19 mouse cellular contexts compared by ENCODE assay signal in genomic region chr13:117242063-117242462, GRCm38 (mm10). TPM values are rescaled to one million over a fixed set of nuclear protein-coding genes. Genes with fewer than 3 reads are reported as not detected.
DNase-seq lines count a peak whose midpoint lies in the region; ATAC-seq and TF ChIP-seq lines count a peak whose summit lies in the region.
"Had no signal": no experiment of that assay in that cellular context is flagged by ENCODE, and none has a peak within 500 bp of the region (broad histone marks: within the 10 kb centered on the region; RNA-seq: fewer than 3 reads in every experiment).

No protein-coding gene starts in this region.

- intact Hi-C loops in gastrocnemius, postnatal 36 days (cut with DNase I), result no loop called here

- H3K27me3 ChIP-seq in testis, adult 2 months (ENCODE audit: control insufficient read depth, insufficient read depth, low read length), result no peaks in the 10 kb centered on the region
- H3K27me3 ChIP-seq in forebrain, embryonic 16.5 days (replicated peaks; ENCODE audit: control insufficient read depth, insufficient read depth, low read length), result no peaks in the 10 kb centered on the region
- H3K27me3 ChIP-seq: forebrain, embryonic 15.5 days; neural tube, embryonic 12.5 days had no signal

- H3K4me1 ChIP-seq in testis, adult 2 months (ENCODE audit: control insufficient read depth, insufficient read depth, low read length), result no peaks in the 10 kb centered on the region
- no peaks in the 10 kb centered on the region for H3K4me1 ChIP-seq in forebrain, embryonic 16.5 days (replicated peaks; ENCODE audit: control insufficient read depth, insufficient read depth, low read length)
- H3K4me1 ChIP-seq: forebrain, embryonic 15.5 days had no signal

- no peak for DNase-seq in testis, postnatal 14 days (ENCODE audit: low spot score)
- DNase-seq in T-cell, adult 2 months (ENCODE audit: low spot score), result peak; percentile 56
- peak; percentile 72 for DNase-seq in induced T-regulatory cell, adult 2 months (ENCODE audit: low read depth)
- DNase-seq in kidney, adult 11 months, result no peak
- DNase-seq in gastrocnemius, postnatal 36 days, result no peak
- DNase-seq: cerebellum, adult 8-10 months; kidney, postnatal 36 days; layer of hippocampus, postnatal 36 days; left cerebral cortex, postnatal 4 days; lung, adult 2 months had no signal

- no peak for TF ChIP-seq CTCF in testis, adult 2 months (IDR thresholded peaks at IDR 0.05; ENCODE audit: control insufficient read depth, insufficient read depth, insufficient replicate concordance, low read depth, low read length)

- H3K36me3 ChIP-seq in testis, adult 2 months (ENCODE audit: control insufficient read depth, insufficient read depth, low read length), result no peaks in the 10 kb centered on the region
- H3K36me3 ChIP-seq in forebrain, embryonic 16.5 days (ENCODE audit: control insufficient read depth, insufficient read depth), result no peaks in the 10 kb centered on the region
- H3K36me3 ChIP-seq: forebrain, embryonic 15.5 days; hindbrain, embryonic 10.5 days; neural tube, embryonic 12.5 days had no signal

- no peak overlapping the region for H3K9ac ChIP-seq in forebrain, embryonic 16.5 days (replicated peaks; ENCODE audit: low read depth, low read length)
- H3K9ac ChIP-seq: forebrain, embryonic 15.5 days; neural tube, embryonic 12.5 days had no signal

- WGBS in forebrain, embryonic 16.5 days, result 95% methylated on average over 3 of the region's 3 CpGs

- peak overlapping the region; percentile 60; the same call in 1 of the 2 replicates for H3K4me3 ChIP-seq in testis, adult 2 months (ENCODE audit: control insufficient read depth, low read depth, low read length)
- H3K4me3 ChIP-seq in forebrain, embryonic 16.5 days (replicated peaks; ENCODE audit: low read length), result no peak overlapping the region
- H3K4me3 ChIP-seq: forebrain, embryonic 15.5 days; hindbrain, embryonic 10.5 days; neural tube, embryonic 12.5 days had no signal

- no peak overlapping the region for H3K4me2 ChIP-seq in forebrain, embryonic 16.5 days (ENCODE audit: low read length)
- H3K4me2 ChIP-seq: forebrain, embryonic 15.5 days; heart, embryonic 11.5 days; midbrain, embryonic 11.5 days; neural tube, embryonic 12.5 days had no signal

- H3K27ac ChIP-seq in testis, adult 2 months (ENCODE audit: control insufficient read depth, insufficient read depth, low read depth, low read length), result no peak overlapping the region
- H3K27ac ChIP-seq in forebrain, embryonic 16.5 days (ENCODE audit: low read length), result no peak overlapping the region
- H3K27ac ChIP-seq: forebrain, embryonic 15.5 days; hindbrain, embryonic 10.5 days; neural tube, embryonic 12.5 days had no signal

- no peak for TF ChIP-seq POLR2A in testis, adult 2 months (IDR thresholded peaks at IDR 0.05; ENCODE audit: control insufficient read depth, low read depth, low read length)

- ATAC-seq in forebrain, embryonic 16.5 days, result no peak
- ATAC-seq: forebrain, embryonic 15.5 days; intestine, postnatal 0 days had no signal

- no peaks in the 10 kb centered on the region for H3K9me3 ChIP-seq in forebrain, embryonic 16.5 days (ENCODE audit: control insufficient read depth, low read length)
- H3K9me3 ChIP-seq: forebrain, embryonic 15.5 days; hindbrain, embryonic 10.5 days; neural tube, embryonic 12.5 days had no signal

RNA-seq across cellular contexts. Expression of gene Gm17509, which starts 21.2 kb away (rescaled TPM):
- 0.05 TPM in 1 of 2 replicates, not detected in the other for polyA plus RNA-seq in testis, adult 2 months (2012; rRNA removed)
- polyA plus RNA-seq in forebrain, embryonic 16.5 days (2015; fragmentation: Nextera tagmentation; extraction: Ambion mirVana), result 0.39 and 0.40 TPM in 2 replicates
- not detected for total RNA-seq in gastrocnemius, postnatal 36 days (2021)
- total RNA-seq: gastrocnemius, adult 8-10 months had no signal
- polyA plus RNA-seq: intestine, postnatal 0 days had no signal

RNA-seq across cellular contexts. Expression of gene Emb, which starts 33.7 kb away (rescaled TPM):
- 5.3 and 9.8 TPM in 2 replicates for polyA plus RNA-seq in testis, adult 2 months (2012; rRNA removed)
- polyA plus RNA-seq in forebrain, embryonic 16.5 days (2015; fragmentation: Nextera tagmentation; extraction: Ambion mirVana), result 6.0 and 7.9 TPM in 2 replicates
- 10 to 100 TPM in 1 of 2 experiments, 1 to 10 TPM in 1; 8.0 to 11.1 TPM for total RNA-seq in gastrocnemius, postnatal 36 days (2021)

Comparison
In these comparisons a context has a peak if more than half of its experiments do, and no peak if none do; other contexts are left out.
1. DNase-seq: peak in T-cell, adult 2 months (single experiment) and induced T-regulatory cell, adult 2 months (single experiment); none in testis, postnatal 14 days (single experiment), kidney, adult 11 months (single experiment) and gastrocnemius, postnatal 36 days (0 of 2).